Mouse (Mus musculus): ENCODE results near the gene Entpd7. TPM values are rescaled to one million over a fixed set of nuclear protein-coding genes. Genes with fewer than 3 reads are reported as not detected.
A peak's percentile ranks its signal among the peaks of the same experiment; 100 is the strongest.

The Entpd7 gene
- polyA plus RNA-seq, 1 experiment from 2014 or later: 9.9 TPM

DNA sequence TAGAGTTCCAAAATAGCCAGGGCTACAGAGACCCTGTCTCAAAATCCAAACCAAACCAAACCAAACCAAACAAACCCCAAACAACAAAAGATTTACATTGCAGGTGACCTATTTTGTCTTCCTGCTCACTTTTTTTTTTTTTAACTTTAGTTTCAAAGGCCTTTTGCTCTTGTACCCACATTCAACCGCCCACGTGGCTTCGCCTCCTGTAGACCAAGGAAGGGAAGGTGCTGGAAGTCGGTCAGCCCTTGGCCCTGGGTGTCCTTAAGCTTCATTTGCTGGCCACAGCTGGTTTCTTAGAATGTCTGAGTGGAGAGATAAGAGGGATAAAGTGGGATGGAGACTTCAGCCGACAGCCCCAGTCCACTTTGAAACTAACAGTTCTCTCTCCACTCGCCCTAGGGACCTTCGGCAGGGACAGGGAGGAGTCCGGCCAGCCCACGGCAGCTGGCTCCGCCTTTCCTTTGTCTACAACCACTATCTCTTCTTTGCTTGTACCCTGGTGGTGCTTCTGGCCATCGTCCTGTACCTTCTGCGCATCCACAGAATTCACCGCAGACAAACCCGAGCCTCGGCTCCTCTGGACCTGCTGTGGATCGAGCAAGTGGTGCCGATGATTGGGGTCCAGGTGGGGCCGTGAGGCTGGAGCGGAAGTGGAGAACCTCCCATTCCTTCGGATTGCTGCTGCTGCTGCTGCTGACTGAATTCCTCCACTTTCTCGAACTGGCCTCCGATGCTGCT lies 40.0 kb downstream of the Entpd7 start:
- ATAC-seq: 0 out of 2 replicates have a peak, but pooled peaks have one; percentile 34
- 35% methylated on average over 22 of the region's 22 CpGs for WGBS
- Histone ChIP-seq H3K4me3 (replicated peaks) (peak overlapping the region; percentile 31), H3K9ac (replicated peaks) (peak overlapping the region; percentile 41; the same call in 1 of the 2 replicates), H3K36me3 (peaks cover 52% of the 10 kb centered on the region), H3K9me3 (no peaks in the 10 kb centered on the region), H3K4me1 (replicated peaks) (peaks cover 6% of the 10 kb centered on the region), H3K27me3 (no peaks in the 10 kb centered on the region), H3K27ac (peak overlapping the region; percentile 60; the same call in 1 of the 2 replicates), H3K4me2 (replicated peaks) (peak overlapping the region; percentile 51)

DNA sequence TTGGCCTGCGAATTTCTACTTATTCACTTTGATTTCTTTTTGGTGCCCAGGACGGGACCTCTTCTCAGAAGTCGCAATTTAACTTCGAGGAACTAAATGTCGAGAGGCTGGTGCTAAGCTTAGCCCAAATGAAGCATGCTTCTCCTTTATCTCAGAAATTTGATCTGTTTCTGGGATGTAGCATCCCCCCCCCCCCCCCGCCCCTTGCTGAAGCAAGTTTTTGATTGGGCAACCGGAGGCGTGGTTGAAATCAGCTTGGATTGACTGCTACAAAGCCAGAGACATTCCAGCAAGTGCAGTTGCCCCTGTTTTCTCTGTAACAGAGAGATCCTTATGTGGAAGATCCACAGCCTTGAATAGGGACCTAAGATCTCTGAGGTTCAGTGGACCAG lies 40.6 kb downstream of the Entpd7 start:
- Histone ChIP-seq H3K27ac (peak overlapping the region; percentile 60; the same call in 1 of the 2 replicates), H3K4me1 (replicated peaks) (peaks cover 6% of the 10 kb centered on the region), H3K9ac (replicated peaks) (peak overlapping the region; percentile 41; the same call in 1 of the 2 replicates), H3K4me2 (replicated peaks) (peak overlapping the region; percentile 51), H3K9me3 (no peaks in the 10 kb centered on the region), H3K4me3 (replicated peaks) (peak overlapping the region; percentile 31), H3K27me3 (no peaks in the 10 kb centered on the region), H3K36me3 (peaks cover 53% of the 10 kb centered on the region)
- 31% methylated on average over 8 of the region's 8 CpGs for WGBS
- no peak for ATAC-seq

DNA sequence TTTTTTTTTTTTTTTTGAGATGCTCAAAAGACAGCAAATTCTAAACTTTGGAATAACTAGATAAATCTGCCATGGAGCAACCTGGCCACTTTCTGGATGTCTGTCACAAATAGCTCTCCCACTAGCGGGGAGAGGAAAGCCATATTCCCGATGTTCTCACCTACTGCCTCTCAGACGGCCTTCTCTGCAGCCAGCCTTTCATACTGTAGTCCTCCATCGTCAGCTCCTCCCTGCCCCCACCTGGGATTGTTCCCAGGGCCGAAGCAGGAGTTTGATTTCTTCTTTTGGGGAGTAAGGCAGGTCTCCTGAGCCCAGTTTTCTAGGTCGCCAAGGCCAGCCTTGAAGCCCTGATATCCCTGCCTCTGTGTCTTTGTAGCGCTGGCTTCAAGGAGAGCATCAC lies 41.7 kb downstream of the Entpd7 start:
- Histone ChIP-seq H3K27ac (no peak overlapping the region), H3K4me2 (replicated peaks) (no peak overlapping the region), H3K9ac (replicated peaks) (no peak overlapping the region), H3K36me3 (peaks cover 51% of the 10 kb centered on the region), H3K4me3 (replicated peaks) (no peak overlapping the region), H3K27me3 (no peaks in the 10 kb centered on the region), H3K4me1 (replicated peaks) (peaks cover 6% of the 10 kb centered on the region), H3K9me3 (no peaks in the 10 kb centered on the region)
- ATAC-seq: no peak
- 65% methylated on average over 7 of the region's 7 CpGs for WGBS

DNA sequence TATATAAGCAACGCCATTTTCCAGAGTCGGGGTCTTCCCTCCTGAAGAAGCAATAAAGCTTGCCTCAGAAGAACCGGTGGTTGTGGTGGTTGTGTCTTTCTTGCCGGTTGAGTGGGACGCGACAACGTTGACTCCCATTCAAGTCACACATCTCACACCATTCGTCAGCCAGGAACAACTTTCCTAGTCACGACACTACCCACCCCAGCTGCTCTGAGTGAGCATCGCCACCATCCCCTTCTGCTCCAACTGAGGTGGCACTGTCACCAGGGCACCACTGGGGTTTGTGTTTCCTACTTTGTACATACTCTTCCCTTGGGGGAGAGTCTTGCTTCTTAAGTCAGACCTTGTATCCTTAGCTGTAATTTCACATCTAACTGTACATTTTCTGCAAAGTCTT lies 48.9 kb downstream of the Entpd7 start:
- Histone ChIP-seq H3K9me3 (no peaks in the 10 kb centered on the region), H3K9ac (replicated peaks) (no peak overlapping the region)
- no peak for ATAC-seq

DNA sequence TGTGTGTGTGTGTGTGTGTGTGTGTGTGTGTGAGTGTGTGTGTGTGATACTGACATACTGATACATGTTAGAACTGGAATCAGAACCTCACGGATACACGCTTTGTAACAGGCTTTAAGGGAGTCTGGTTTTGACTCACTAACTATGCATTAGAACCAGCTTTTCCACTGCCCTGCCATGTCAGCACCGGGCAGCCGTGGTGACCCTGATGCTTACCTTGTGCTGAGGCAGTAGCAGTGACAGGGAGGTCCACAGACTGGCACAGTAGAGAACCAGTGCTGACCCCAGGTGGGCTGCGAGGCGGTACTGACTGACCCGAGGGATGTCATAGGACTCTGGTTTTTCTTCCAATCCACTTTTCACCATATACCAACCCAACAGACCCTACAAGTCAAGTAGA lies 53.9 kb downstream of the Entpd7 start:
- 99% methylated on average over 7 of the region's 7 CpGs for WGBS
- Histone ChIP-seq H3K4me1 (replicated peaks) (no peaks in the 10 kb centered on the region), H3K4me2 (replicated peaks) (no peak overlapping the region), H3K9ac (replicated peaks) (no peak overlapping the region), H3K4me3 (replicated peaks) (no peak overlapping the region), H3K27me3 (no peaks in the 10 kb centered on the region), H3K36me3 (peaks cover 86% of the 10 kb centered on the region), H3K27ac (no peak overlapping the region), H3K9me3 (no peaks in the 10 kb centered on the region)
- no peak for ATAC-seq

More for the DNA sequence above, 48.9 kb downstream of the Entpd7 start:
- Histone ChIP-seq H3K4me1 (replicated peaks) (no peaks in the 10 kb centered on the region), H3K36me3 (peaks cover 88% of the 10 kb centered on the region), H3K4me3 (replicated peaks) (no peak overlapping the region), H3K27me3 (no peaks in the 10 kb centered on the region), H3K27ac (no peak overlapping the region), H3K4me2 (replicated peaks) (no peak overlapping the region)
- WGBS: 98% methylated on average over 10 of the region's 10 CpGs

DNA sequence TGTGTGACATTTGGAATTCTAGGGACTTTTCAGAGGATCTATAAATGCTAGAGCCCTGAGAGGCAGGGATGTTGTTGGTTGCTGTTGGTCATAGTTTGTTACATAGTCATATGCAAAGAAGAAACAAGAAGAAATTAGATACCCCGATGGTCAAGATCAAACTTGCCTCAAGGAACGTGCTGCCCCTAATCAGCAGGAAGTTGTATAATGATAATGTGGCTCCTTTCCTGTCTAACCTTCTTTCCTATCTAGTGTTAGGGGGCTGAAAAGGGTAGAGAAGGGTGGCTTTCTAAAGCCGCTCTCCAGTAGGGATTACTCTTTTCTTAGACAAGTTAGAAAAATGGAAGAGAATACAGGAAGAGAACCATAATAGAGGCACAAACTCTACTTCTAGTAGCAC lies 56.3 kb downstream of the Entpd7 start:
- H3K4me2 ChIP-seq (replicated peaks): no peak overlapping the region
- H3K4me1 ChIP-seq (replicated peaks): no peaks in the 10 kb centered on the region
- H3K9ac ChIP-seq (replicated peaks): no peak overlapping the region
- H3K27ac ChIP-seq: no peak overlapping the region
- H3K9me3 ChIP-seq: no peaks in the 10 kb centered on the region
- peaks cover 77% of the 10 kb centered on the region for H3K36me3 ChIP-seq
- ATAC-seq: no peak
- 94% methylated on average over 3 of the region's 3 CpGs for WGBS
- H3K27me3 ChIP-seq: no peaks in the 10 kb centered on the region
- no peak overlapping the region for H3K4me3 ChIP-seq (replicated peaks)

DNA sequence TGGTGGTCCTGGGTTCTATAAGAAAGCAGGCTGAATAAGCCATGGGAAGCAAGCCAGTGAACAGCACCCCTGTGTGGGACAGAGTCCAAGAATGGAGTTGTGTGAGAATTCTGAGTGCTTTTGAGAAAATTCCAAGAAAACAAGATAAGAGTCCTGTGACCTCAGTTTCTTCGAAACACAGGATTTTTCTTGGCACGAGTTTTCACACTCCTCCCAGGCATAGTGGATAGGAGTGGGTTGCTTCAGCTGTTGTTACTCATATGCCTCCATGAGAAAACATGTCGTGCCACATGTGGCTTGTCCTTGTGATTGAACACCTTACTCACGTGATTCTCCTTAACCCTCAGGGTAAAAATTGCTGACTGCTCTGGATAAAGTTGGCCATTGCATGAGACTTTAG lies 58.4 kb downstream of the Entpd7 start:
- Histone ChIP-seq H3K4me2 (replicated peaks) (no peak overlapping the region), H3K27me3 (no peaks in the 10 kb centered on the region), H3K9me3 (no peaks in the 10 kb centered on the region), H3K4me3 (replicated peaks) (no peak overlapping the region), H3K4me1 (replicated peaks) (peaks cover 11% of the 10 kb centered on the region; the same call in 1 of the 2 replicates), H3K36me3 (peaks cover 60% of the 10 kb centered on the region), H3K27ac (no peak overlapping the region), H3K9ac (replicated peaks) (no peak overlapping the region)
- whole genome bisulfite sequencing: 98% methylated on average over 4 of the region's 4 CpGs
- no peak for ATAC-seq

DNA sequence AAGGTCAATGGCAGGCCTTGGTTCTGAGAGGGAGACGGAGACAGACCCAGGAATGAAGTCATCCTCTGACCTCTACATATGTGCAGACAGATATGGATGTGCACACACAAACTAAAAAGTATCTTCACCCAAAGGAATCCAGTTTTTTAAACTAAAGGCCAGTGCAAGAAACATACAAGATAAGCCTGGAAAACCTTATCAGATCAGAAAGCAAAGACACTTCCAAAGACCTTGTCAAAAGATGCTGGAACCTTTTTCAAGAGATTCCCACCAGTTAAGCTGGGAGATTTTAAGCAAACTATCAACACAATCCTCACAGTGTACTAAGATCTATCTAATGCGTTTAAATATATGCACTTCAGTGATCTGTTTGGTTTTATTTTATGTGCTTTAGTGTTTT lies 60.5 kb downstream of the Entpd7 start:
- H3K27me3 ChIP-seq: no peaks in the 10 kb centered on the region
- H3K4me1 ChIP-seq (replicated peaks): peaks cover 18% of the 10 kb centered on the region
- no peaks in the 10 kb centered on the region for H3K9me3 ChIP-seq
- 97% methylated on average over 2 of the region's 2 CpGs for WGBS
- H3K9ac ChIP-seq (replicated peaks): no peak overlapping the region
- no peak for ATAC-seq
- no peak overlapping the region for H3K27ac ChIP-seq
- H3K36me3 ChIP-seq: peaks cover 44% of the 10 kb centered on the region
- H3K4me2 ChIP-seq (replicated peaks): no peak overlapping the region
- no peak overlapping the region for H3K4me3 ChIP-seq (replicated peaks)

DNA sequence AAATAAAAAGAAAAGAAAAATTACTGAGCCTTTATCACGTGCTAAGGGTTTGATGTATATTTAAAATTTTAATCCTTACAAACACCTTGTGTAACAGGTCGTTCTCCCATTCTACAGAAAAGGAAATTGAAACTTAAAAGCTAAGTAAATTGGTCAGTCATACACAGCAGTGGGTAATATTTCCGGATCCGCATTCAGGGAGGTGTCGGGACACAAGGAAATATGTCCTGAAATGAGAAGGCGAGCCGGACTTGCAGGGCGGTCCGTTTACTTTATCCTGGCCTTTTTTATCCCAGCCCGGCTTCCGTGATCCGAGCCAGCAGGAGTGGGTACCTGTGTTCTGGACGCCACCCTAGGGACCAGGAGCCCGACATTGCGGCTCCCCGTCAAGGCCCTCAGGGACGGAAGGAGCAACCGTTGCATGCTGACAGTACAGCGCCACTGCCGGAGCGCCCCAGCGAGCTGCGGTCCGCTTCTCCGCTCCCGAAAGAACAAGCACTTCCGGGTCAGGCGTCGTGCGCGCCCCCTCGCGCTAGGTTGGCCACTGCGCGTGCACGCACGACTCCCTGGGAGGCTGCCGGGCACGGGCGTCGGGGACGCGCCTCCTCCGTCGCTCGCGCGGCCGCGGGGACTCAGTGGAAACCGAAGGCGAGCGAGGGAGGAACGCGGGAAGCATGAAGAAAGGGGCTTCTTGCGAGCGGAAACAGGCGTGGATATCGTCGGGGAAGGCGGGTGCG lies 63.2 kb downstream of the Entpd7 start, which contains the start of the genes Cutc and Cox15:
Gene Cutc (plus strand): TSS at position 508 of the 737 bp plus-strand sequence.
Gene Cox15 (minus strand): TSS at position 512 of the 737 bp plus-strand sequence.
- no peaks in the 10 kb centered on the region for H3K9me3 ChIP-seq
- ATAC-seq: peak; percentile 94

DNA sequence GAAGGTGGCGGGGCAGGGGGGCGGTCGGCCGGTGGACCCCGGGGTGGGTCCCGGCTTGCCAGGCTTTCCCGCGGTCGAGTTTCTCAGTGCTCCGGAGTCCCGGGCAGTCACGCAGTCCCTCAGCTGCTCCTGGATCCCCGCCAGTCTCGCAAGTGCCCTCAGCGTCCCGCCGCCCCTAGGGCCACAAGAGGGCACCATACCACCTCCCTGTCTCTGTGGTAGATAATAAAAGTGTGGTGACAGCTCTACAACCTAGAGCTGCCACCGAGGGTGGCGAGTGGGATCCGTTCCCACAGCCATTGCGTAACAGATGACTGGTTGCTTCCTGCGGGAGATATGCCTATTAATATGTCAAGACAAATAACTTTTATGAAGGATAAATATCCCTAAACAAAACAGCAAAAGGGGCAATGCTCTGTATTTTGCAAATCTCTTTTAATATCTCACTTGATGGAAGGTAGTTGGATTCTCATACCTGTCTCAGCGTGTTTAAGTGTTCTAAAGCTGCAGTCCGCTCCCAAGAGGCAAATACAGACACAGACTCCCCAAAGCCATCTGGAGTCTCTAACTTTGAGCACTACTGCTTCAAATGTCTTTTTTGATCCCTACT lies 63.9 kb downstream of the Entpd7 start:
- WGBS: 2% methylated on average over 19 of the region's 24 CpGs
- Histone ChIP-seq H3K9me3 (no peaks in the 10 kb centered on the region), H3K27ac (peak overlapping the region; percentile 96), H3K4me1 (replicated peaks) (peaks cover 18% of the 10 kb centered on the region), H3K4me3 (replicated peaks) (peak overlapping the region; percentile 70), H3K27me3 (no peaks in the 10 kb centered on the region), H3K4me2 (replicated peaks) (peak overlapping the region; percentile 63), H3K36me3 (peaks cover 12% of the 10 kb centered on the region), H3K9ac (replicated peaks) (peak overlapping the region; percentile 78)
- peak; percentile 95 for ATAC-seq

More for the DNA sequence above, 63.2 kb downstream of the Entpd7 start, which contains the start of the genes Cutc and Cox15:
- Histone ChIP-seq H3K27me3 (no peaks in the 10 kb centered on the region), H3K27ac (peak within 1 kb of the TSS; percentile 96), H3K4me3 (replicated peaks) (peak within 1 kb of the TSS; percentile 70), H3K4me2 (replicated peaks) (peak within 1 kb of the TSS; percentile 63), H3K9ac (replicated peaks) (peak within 1 kb of the TSS; percentile 78), H3K36me3 (peaks cover 19% of the 10 kb centered on the region), H3K4me1 (replicated peaks) (peaks cover 18% of the 10 kb centered on the region)
- under 1% methylated on average over 59 of the region's 62 CpGs for WGBS

DNA sequence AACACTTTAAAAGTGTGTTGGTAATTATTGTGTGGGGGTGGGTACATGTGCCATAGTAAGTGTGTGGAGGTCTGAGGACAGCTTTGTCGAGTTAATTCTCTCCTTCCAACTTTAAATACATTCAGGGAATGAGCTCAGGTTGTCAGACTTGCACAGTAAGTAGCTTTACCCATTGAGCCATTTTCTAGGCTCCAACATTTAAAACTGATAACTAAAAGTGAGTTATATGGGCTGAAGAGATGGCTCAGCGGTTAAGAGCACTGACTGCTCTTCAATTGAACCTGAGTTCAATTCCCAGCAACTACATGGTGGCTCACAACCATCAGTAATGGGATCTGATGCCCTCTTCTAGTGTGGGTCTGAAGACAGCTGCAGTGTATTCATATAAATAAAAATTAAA lies 64.8 kb downstream of the Entpd7 start:
- Histone ChIP-seq H3K36me3 (peaks cover 4% of the 10 kb centered on the region; the same call in 1 of the 2 replicates), H3K9me3 (no peaks in the 10 kb centered on the region), H3K4me1 (replicated peaks) (peaks cover 18% of the 10 kb centered on the region), H3K27me3 (no peaks in the 10 kb centered on the region), H3K4me2 (replicated peaks) (no peak overlapping the region), H3K9ac (replicated peaks) (no peak overlapping the region), H3K4me3 (replicated peaks) (no peak overlapping the region), H3K27ac (no peak overlapping the region)
- no peak for ATAC-seq
- WGBS: 76% methylated on average over 2 of the region's 2 CpGs

DNA sequence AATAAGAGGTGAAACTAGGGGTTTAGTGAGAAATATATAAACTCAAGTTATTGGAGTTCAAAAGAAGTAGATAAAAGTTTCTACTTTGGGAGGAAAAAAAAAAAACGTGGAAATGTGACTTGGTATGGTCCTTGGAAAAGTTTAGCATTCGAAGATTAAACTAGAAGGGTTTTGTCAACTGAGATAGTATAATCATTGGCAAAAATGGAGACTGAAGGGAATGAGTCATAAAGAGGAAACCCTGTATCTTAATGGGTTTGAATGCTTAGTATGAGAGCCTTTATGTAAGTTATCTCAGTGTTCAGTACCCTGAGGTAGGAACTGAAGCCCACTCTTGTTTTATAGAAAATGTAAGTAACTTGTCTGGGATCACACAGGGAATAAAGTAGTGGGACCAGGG lies 65.4 kb downstream of the Entpd7 start:
- ATAC-seq: no peak
- Histone ChIP-seq H3K4me1 (replicated peaks) (peaks cover 18% of the 10 kb centered on the region), H3K4me2 (replicated peaks) (no peak overlapping the region), H3K27ac (no peak overlapping the region), H3K4me3 (replicated peaks) (no peak overlapping the region), H3K36me3 (peaks cover 4% of the 10 kb centered on the region; the same call in 1 of the 2 replicates), H3K9me3 (no peaks in the 10 kb centered on the region), H3K27me3 (no peaks in the 10 kb centered on the region), H3K9ac (replicated peaks) (no peak overlapping the region)
- WGBS: 70% methylated on average over 2 of the region's 2 CpGs
